Mouse (Mus musculus) retina, adult 2 months (tissue): ENCODE measurements around the gene Spg7.
"Not testable (repeated sequence)": the region's sequence is repeated elsewhere in the genome, so short reads cannot be mapped to it uniquely, and the experiment has no call there.

Experiments used
- DNase-seq: peaks from one replicate; pipeline ENCODE4 v3.0.0-alpha.2; 2012; ENCODE audit warnings: low read depth, low spot score

Gene Spg7

GRCm38 (mm10) chr8:123097786-123098584 lies 35.2 kb downstream of the Spg7 start:
- DNase-seq = no peak

- no peak for DNase-seq
Measured at GRCm38 (mm10) chr8:123100288-123100687, 37.5 kb downstream of the Spg7 start.

GRCm38 (mm10) chr8:123101244-123101643 lies 38.5 kb downstream of the Spg7 start:
- no peak for DNase-seq

- DNase-seq = peak; percentile 87
Measured at GRCm38 (mm10) chr8:123101735-123102685, 39.3 kb downstream of the Spg7 start, which contains the start of gene Rpl13. Gene Rpl13 (plus strand): TSS chr8:123102350.

- DNase-seq = not testable (repeated sequence)
Measured at GRCm38 (mm10) chr8:123102855-123103254, 40.1 kb downstream of the Spg7 start.

GRCm38 (mm10) chr8:123103285-123103684 lies 40.5 kb downstream of the Spg7 start:
- no peak for DNase-seq

- no peak for DNase-seq
Measured at GRCm38 (mm10) chr8:123104046-123104767, 41.5 kb downstream of the Spg7 start.

GRCm38 (mm10) chr8:123105553-123106326 lies 43.0 kb downstream of the Spg7 start:
- no peak for DNase-seq

GRCm38 (mm10) chr8:123106531-123106930 lies 43.8 kb downstream of the Spg7 start:
- no peak for DNase-seq

GRCm38 (mm10) chr8:123108010-123108409 lies 45.3 kb downstream of the Spg7 start:
- DNase-seq = no peak

- no peak for DNase-seq
Measured at GRCm38 (mm10) chr8:123108953-123109352, 46.2 kb downstream of the Spg7 start.

- DNase-seq = no peak
Measured at GRCm38 (mm10) chr8:123110649-123111048, 47.9 kb downstream of the Spg7 start.

GRCm38 (mm10) chr8:123112892-123113291 lies 50.1 kb downstream of the Spg7 start:
- no peak for DNase-seq

- no peak for DNase-seq
Measured at GRCm38 (mm10) chr8:123113908-123114469, 51.2 kb downstream of the Spg7 start.

GRCm38 (mm10) chr8:123114644-123115043 lies 51.9 kb downstream of the Spg7 start:
- DNase-seq = no peak

- no peak for DNase-seq
Measured at GRCm38 (mm10) chr8:123117127-123117731, 54.5 kb downstream of the Spg7 start, which contains the start of gene Cpne7. Gene Cpne7 (plus strand): TSS chr8:123117374.

GRCm38 (mm10) chr8:123117744-123118143 lies 55.0 kb downstream of the Spg7 start:
- no peak for DNase-seq

GRCm38 (mm10) chr8:123122059-123122458 lies 59.3 kb downstream of the Spg7 start:
- no peak for DNase-seq

- no peak for DNase-seq
Measured at GRCm38 (mm10) chr8:123122670-123123069, 59.9 kb downstream of the Spg7 start.

- no peak for DNase-seq
Measured at GRCm38 (mm10) chr8:123126193-123126816, 63.6 kb downstream of the Spg7 start.
